Mouse (Mus musculus): ENCODE measurements around the gene Ano8.
"Not testable (repeated sequence)": the region's sequence is repeated elsewhere in the genome, so short reads cannot be mapped to it uniquely, and the experiment has no call there.

Ano8 gene

GRCm38 (mm10) chr8:71485142-71486135, at the start of gene Ano8:
Ano8 (minus strand) TSS chr8:71485963.
- DNase-seq (ENCODE audit: low read depth, low spot score), result no peak

GRCm38 (mm10) chr8:71534263-71534810, 48.6 kb upstream of the Ano8 start:
- no peak for DNase-seq (ENCODE audit: low read depth, low spot score)

GRCm38 (mm10) chr8:71530735-71531467, 45.1 kb upstream of the Ano8 start:
- not testable (repeated sequence) for DNase-seq (ENCODE audit: low read depth, low spot score)

GRCm38 (mm10) chr8:71528362-71529073, 42.8 kb upstream of the Ano8 start:
- no peak for DNase-seq (ENCODE audit: low read depth, low spot score)

GRCm38 (mm10) chr8:71527162-71527870, 41.6 kb upstream of the Ano8 start:
- no peak for DNase-seq (ENCODE audit: low read depth, low spot score)

- no peak for DNase-seq (ENCODE audit: low read depth, low spot score)
Measured at GRCm38 (mm10) chr8:71526272-71526671, 40.5 kb upstream of the Ano8 start.

- no peak for DNase-seq (ENCODE audit: low read depth, low spot score)
Measured at GRCm38 (mm10) chr8:71525226-71526050, 39.7 kb upstream of the Ano8 start, which contains the start of gene Ccdc194. Ccdc194 (minus strand) TSS chr8:71525711.

- peak; percentile 93 for DNase-seq (ENCODE audit: low read depth, low spot score)
Measured at GRCm38 (mm10) chr8:71521634-71522033, 35.9 kb upstream of the Ano8 start.

GRCm38 (mm10) chr8:71519037-71519825, 33.5 kb upstream of the Ano8 start:
- DNase-seq (ENCODE audit: low read depth, low spot score), result peak; percentile 54

- DNase-seq (ENCODE audit: low read depth, low spot score), result no peak
Measured at GRCm38 (mm10) chr8:71516786-71517185, 31.0 kb upstream of the Ano8 start.

- no peak for DNase-seq (ENCODE audit: low read depth, low spot score)
Measured at GRCm38 (mm10) chr8:71515043-71515442, 29.3 kb upstream of the Ano8 start.

- no peak for DNase-seq (ENCODE audit: low read depth, low spot score)
Measured at GRCm38 (mm10) chr8:71513018-71513754, 27.4 kb upstream of the Ano8 start.

- DNase-seq (ENCODE audit: low read depth, low spot score), result no peak
Measured at GRCm38 (mm10) chr8:71511644-71512043, 25.9 kb upstream of the Ano8 start, which contains the start of gene Plvap. Plvap (minus strand) TSS chr8:71511752.

- no peak for DNase-seq (ENCODE audit: low read depth, low spot score)
Measured at GRCm38 (mm10) chr8:71509316-71509715, 23.6 kb upstream of the Ano8 start.

GRCm38 (mm10) chr8:71507589-71508104, 21.9 kb upstream of the Ano8 start:
- peak; percentile 87 for DNase-seq (ENCODE audit: low read depth, low spot score)

- no peak for DNase-seq (ENCODE audit: low read depth, low spot score)
Measured at GRCm38 (mm10) chr8:71505979-71506378, 20.2 kb upstream of the Ano8 start.

GRCm38 (mm10) chr8:71505326-71505725, 19.6 kb upstream of the Ano8 start:
- no peak for DNase-seq (ENCODE audit: low read depth, low spot score)

- no peak for DNase-seq (ENCODE audit: low read depth, low spot score)
Measured at GRCm38 (mm10) chr8:71504349-71504748, 18.6 kb upstream of the Ano8 start.
